Mouse (Mus musculus): ENCODE data around the gene Npas3.

Gene Npas3

GRCm38 (mm10) chr12:53695324-53695723, 446.8 kb downstream of the Npas3 start:
- no peak for DNase-seq (ENCODE audit: low spot score in 2 of 2)

- no peak for DNase-seq (ENCODE audit: low spot score in 2 of 2)
Observed at GRCm38 (mm10) chr12:53697645-53698044, 449.2 kb downstream of the Npas3 start.

GRCm38 (mm10) chr12:53698483-53699227, 450.2 kb downstream of the Npas3 start:
- DNase-seq (ENCODE audit: low spot score in 2 of 2), result no peak

DNA sequence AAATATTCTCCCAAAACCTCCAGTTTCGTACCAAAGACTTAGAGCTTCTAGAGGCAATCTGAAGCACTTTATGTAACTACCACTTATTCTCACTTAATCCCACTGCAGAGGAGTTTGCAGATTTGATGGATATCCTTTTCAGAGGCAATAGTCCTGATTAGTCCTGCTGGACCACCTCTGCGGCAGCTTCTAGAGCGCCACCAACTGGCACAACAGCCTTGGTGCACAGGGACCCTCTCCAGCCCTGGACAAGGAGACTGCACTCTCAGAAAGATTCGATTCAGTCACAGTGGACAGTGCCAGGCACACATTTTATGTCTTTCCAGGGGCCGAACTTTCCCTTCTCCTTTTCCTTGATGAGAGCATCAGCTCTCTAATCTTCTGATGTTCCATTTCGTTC, 471.4 kb downstream of the Npas3 start:
- DNase-seq (ENCODE audit: low spot score in 2 of 2), result no peak

GRCm38 (mm10) chr12:53722156-53722555, 473.7 kb downstream of the Npas3 start:
- DNase-seq (ENCODE audit: low spot score in 2 of 2), result no peak

DNA sequence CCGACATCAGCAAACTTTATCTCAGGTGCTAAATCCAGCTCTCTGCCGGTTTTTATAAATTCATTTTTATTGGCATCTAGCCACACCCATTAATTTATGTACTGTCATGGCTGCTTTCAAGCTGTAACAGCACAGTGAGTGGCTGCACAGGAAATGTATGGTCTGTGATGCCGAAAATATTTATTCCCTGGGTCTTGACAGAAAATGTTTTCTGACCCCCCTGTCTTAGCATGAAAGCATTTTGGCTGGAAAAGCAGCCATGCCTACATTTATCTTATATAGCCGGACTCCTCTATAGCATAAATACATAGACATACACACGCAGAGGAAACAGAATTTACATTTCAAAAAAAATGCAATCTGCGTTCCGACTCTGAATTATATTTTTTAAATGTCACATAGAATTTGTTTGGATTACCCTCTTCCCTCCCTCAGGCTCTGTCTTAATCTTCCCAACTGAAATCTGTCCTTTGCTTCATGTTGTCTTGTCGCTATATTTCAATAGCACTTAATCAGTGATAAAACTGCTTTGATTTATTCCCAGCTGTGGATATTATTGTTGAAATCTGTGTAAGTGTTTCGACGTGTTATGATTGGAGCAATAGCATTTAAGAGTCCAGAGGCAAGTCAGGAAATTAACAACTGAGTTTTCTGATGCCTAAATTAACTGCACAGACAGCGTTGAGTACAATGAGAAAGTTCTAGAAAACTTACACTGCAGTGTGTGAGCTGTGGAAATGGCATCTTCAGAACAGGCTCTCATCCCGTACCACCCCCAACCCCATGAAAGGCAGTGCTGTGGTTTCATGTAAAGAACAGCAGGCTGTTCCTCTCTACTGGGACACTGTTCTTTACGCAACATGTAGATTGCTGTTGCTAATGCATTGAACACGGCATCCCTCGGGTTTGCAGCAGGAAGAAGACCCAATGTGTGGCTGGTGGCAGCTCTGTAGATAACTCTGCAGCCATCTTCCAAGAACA, 474.5 kb downstream of the Npas3 start:
- no peak for DNase-seq (ENCODE audit: low spot score in 2 of 2)

DNA sequence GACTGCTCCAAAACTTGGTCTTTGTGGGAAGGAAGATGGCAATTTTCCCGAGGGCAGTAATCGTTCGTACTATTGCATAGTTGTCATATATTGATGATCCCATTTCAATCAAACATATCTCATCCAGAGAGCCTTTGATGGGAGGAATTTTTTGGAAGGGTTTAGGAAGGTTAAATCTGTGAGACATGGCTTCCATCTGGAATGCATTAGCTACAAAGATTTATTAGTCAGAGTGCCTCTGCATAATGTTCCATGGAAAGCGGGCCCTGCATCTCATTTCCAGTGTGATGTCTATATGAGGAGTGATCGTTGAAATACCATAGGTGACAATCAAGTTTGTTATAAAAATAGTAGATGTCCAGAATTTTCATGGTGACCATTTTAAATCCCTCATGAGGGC, 480.8 kb downstream of the Npas3 start:
- DNase-seq (ENCODE audit: low spot score in 2 of 2), result no peak

DNA sequence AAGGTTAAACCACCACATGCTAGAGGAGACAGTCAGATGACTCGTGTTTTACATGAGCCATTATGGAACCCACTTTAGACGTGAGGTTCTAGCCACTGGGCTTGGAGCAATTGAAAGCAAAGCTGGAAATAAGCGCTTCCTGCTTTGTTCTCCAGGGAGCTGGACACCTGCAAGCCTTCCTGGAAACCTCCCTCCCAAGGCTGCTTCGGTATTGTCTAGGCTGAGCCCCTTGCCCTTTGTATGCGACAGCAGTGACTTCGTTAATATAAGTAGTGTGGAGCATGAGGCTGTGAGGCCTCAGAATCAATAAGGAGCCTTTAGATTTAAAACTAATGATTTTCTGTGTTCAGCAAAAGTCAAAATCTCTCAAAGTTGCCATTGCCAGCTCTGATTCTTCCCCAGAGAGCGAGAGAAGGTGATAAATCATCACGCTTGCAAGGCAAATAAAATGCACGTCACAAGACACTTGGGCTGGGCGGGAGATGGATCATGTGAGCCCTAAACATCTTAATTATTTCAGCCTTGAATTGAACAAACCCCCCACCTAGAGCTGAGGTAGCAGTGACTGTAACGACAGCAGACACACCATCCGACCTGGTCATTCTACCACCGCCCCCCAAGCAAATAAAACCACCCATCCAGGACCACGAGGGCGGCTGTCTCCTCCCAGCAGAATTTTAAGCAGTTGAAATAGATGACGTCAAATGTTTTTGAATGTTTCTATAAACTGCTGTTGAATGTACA, 490.2 kb downstream of the Npas3 start:
- DNase-seq (ENCODE audit: low spot score in 2 of 2), result no peak

GRCm38 (mm10) chr12:53746653-53747052, 498.2 kb downstream of the Npas3 start:
- no peak for DNase-seq (ENCODE audit: low spot score in 2 of 2)

- peak in 1 of 2 experiments; percentile 15 for DNase-seq (ENCODE audit: low spot score in 2 of 2)
Observed at GRCm38 (mm10) chr12:53749375-53749774, 500.9 kb downstream of the Npas3 start.

DNA sequence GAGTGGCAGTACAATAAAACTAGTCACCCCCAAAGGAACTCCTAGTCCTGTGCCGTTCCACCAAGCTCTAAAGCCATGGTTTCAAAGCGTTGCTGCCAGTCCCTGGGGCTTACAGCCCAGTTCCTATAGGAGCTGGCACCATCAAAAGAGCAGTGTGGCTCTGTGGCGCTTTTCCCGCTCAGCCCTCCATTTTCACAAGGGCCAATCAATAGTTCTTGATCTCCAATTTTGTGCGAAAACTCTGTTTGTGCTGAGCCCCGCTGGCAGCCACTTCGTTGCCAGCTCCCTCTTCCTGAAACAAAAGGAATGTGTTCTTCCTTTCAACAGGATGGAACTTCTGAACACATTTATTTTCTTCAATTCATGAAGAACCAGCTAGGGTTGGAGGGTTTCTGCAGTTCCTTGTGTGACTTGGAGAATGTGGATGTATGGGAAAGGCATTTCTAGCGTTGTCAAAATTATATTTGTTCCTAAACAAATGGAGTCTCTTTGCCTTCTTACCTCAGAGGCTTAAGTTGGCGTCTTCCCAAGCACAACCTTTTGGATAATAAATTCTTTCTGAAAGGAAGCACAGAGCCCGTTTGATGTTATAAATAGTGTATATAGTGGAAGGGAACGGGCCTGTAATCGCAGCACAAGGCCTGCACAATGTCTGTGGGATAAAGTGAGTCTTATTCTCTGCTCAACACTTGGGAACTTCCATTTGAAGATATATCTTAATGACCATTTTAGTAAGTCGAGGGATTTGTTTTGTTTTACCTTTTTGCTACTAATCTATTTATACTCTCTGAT, 504.0 kb downstream of the Npas3 start:
- DNase-seq (ENCODE audit: low spot score in 2 of 2), result no peak

GRCm38 (mm10) chr12:53753368-53753937, 505.0 kb downstream of the Npas3 start:
- DNase-seq (ENCODE audit: low spot score in 2 of 2), result no peak

GRCm38 (mm10) chr12:53754236-53754635, 505.8 kb downstream of the Npas3 start:
- no peak for DNase-seq (ENCODE audit: low spot score in 2 of 2)

GRCm38 (mm10) chr12:53757631-53758030, 509.2 kb downstream of the Npas3 start:
- no peak for DNase-seq (ENCODE audit: low spot score in 2 of 2)

DNA sequence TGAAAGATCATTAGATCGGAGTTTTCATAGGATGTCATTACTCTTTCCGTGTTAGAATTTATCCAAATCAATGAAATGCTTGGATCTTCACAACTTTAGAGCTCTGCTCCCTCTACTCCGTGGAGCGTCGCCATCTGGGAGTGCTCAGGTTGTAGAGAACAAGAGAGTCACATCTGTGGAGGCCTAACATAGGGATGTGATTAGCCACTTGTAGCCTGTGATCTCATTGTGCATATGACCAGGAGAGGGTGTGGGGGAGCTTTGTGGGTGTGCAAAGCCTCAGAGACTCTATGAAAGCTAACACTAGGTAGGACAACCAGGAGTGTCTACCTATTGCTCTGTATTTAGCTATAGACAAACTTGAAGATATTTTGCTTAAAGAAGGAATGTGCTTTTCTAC, 509.9 kb downstream of the Npas3 start:
- no peak for DNase-seq (ENCODE audit: low spot score in 2 of 2)

DNA sequence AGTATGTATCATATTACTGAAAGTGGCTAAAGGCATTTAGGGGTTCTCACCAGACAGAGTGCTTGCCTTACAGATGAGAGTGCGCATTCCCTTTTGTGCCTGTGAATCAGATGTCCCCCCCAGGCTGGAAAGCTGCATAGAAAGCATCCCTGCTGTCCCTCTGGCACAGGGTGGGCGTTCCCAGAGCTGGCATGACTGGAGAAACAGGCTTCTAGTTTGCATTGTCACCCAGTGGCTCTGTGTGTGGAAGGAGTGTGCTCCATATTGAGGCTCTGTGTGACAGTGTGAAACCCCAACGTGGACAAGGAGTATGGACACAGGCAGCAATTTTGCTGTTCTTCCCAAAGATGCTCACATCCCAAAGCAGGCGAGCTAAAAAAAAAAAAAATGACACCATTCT, 515.7 kb downstream of the Npas3 start:
- no peak for DNase-seq (ENCODE audit: low spot score in 2 of 2)

DNA sequence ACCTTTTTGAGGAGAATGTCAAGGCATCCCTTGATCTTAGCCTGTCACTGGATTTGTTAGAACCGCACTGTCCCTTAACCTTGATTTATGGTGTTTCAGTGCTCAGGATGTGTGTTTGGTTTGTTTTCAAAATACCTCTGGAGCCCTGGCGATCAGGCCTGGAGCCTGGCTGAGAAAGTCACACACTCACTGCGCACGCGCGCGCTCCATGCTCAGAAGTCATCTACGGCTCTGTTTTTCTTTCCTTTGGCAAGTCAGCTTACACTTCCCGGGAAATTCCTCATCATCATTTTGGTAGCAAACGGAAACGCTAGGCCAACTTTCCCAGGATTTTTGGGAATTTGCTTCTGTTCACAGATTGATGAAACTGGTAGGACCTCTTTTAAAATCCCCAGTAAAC, 519.9 kb downstream of the Npas3 start:
- no peak for DNase-seq (ENCODE audit: low spot score in 2 of 2)

- DNase-seq (ENCODE audit: low spot score in 2 of 2), result no peak
Observed at GRCm38 (mm10) chr12:53771394-53771936, 523.0 kb downstream of the Npas3 start.

DNA sequence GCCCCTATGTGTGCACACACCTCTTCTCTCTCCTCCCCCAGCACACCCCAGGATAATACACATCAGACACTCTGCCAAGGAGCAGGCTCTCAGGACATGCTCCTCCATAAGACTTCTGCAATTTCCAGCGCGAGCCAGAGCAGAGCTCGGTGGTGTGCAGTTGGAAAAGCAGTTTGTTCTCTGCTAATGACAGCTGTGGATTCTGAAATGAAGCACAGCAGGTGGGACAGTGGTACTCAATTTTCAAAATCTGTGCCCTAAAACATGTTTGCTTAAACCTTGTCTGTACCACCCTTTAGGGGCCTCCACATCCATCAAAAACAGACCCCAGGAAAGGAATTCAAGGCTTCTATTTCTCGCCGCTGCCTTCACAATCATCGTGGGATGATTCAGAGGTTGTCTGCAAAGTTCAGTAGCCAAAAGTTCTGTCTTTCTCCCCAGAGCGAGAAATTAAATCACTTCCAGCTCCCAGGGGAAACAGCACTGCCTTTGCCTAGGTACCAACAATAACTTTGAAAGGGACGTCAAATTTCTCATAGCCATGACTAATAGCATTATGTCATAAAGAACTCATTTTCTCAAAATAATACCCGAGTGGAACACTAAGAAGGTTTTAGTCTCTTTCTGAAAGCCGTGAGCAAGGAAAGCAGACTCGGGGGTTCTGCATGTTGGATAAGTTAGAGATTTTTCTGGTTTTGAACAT, 533.5 kb downstream of the Npas3 start:
- no peak for DNase-seq (ENCODE audit: low spot score in 2 of 2)

DNA sequence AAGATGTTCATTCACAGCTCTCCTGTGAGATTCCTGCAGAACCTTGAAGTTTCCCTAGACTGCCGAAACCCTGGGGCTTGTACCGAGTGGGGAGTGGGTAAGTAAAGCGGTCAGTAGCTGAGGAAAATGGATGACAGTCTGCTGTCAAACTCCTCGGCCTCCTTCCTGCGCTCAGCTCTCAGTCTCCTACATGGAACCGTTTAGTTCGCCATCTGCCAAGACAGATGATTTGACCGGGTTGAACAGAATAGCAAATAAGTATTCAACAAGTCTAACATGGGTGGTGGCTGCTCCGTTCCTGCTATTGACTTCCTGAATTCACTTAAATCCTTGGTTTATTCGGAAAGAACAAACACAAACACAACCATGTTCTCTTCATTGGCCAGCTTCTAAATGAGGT, 541.0 kb downstream of the Npas3 start:
- DNase-seq (ENCODE audit: low spot score in 2 of 2), result no peak

Data from right cerebral cortex, postnatal 36 days (tissue).